Mouse (Mus musculus): ENCODE measurements around the gene Mfsd4a. TPM values are rescaled to one million over a fixed set of nuclear protein-coding genes. Genes with fewer than 3 reads are reported as not detected.

Gene Mfsd4a
- polyA plus RNA-seq, 1 experiment: not detected

GRCm38 (mm10) chr1:132008881-132009644 is 58.8 kb downstream of the Mfsd4a start:
- Histone ChIP-seq H3K4me3 (ENCODE audit: insufficient read depth, low read length) (peak overlapping the region; percentile 92), H3K4me1 (ENCODE audit: control insufficient read depth, insufficient read depth, low read length) (peaks cover 33% of the 10 kb centered on the region), H3K27ac (ENCODE audit: insufficient read depth, low read depth, low read length) (peak overlapping the region; percentile 21; the same call in 1 of the 2 replicates)
- TF ChIP-seq POLR2A (IDR thresholded peaks at IDR 0.05; ENCODE audit: borderline replicate concordance, low read depth, low read length) (no peak), CTCF (IDR thresholded peaks at IDR 0.05; ENCODE audit: low read depth, low read length) (no peak)

- Histone ChIP-seq H3K4me1 (ENCODE audit: control insufficient read depth, insufficient read depth, low read length) (peaks cover 38% of the 10 kb centered on the region), H3K4me3 (ENCODE audit: insufficient read depth, low read length) (peak overlapping the region; percentile 92), H3K27ac (ENCODE audit: insufficient read depth, low read depth, low read length) (peak overlapping the region; percentile 91)
- TF ChIP-seq CTCF (IDR thresholded peaks at IDR 0.05; ENCODE audit: low read depth, low read length): no peak
- TF ChIP-seq POLR2A (IDR thresholded peaks at IDR 0.05; ENCODE audit: borderline replicate concordance, low read depth, low read length): no peak; the same call in 1 of the 2 replicates
Observed at GRCm38 (mm10) chr1:132007828-132008827, 59.7 kb downstream of the Mfsd4a start.

- TF ChIP-seq POLR2A (IDR thresholded peaks at IDR 0.05; ENCODE audit: borderline replicate concordance, low read depth, low read length): no peak
- Histone ChIP-seq H3K4me1 (ENCODE audit: control insufficient read depth, insufficient read depth, low read length) (peaks cover 39% of the 10 kb centered on the region), H3K27ac (ENCODE audit: insufficient read depth, low read depth, low read length) (peak within 1 kb of the TSS; percentile 91), H3K4me3 (ENCODE audit: insufficient read depth, low read length) (peak within 1 kb of the TSS; percentile 92)
Observed at GRCm38 (mm10) chr1:132007282-132007815, 60.5 kb downstream of the Mfsd4a start, which contains the start of gene Elk4. Gene Elk4 (plus strand): TSS chr1:132007607.

GRCm38 (mm10) chr1:132006721-132007120 is 61.1 kb downstream of the Mfsd4a start:
- peak overlapping the region; percentile 92 for H3K4me3 ChIP-seq (ENCODE audit: insufficient read depth, low read length)
- H3K27ac ChIP-seq (ENCODE audit: insufficient read depth, low read depth, low read length): peak overlapping the region; percentile 91
- H3K4me1 ChIP-seq (ENCODE audit: control insufficient read depth, insufficient read depth, low read length): peaks cover 35% of the 10 kb centered on the region
- TF ChIP-seq POLR2A (IDR thresholded peaks at IDR 0.05; ENCODE audit: borderline replicate concordance, low read depth, low read length) (no peak), CTCF (IDR thresholded peaks at IDR 0.05; ENCODE audit: low read depth, low read length) (no peak)

GRCm38 (mm10) chr1:132006046-132006445 is 61.8 kb downstream of the Mfsd4a start:
- TF ChIP-seq POLR2A (IDR thresholded peaks at IDR 0.05; ENCODE audit: borderline replicate concordance, low read depth, low read length): no peak
- TF ChIP-seq CTCF (IDR thresholded peaks at IDR 0.05; ENCODE audit: low read depth, low read length): no peak
- no peak overlapping the region for H3K4me3 ChIP-seq (ENCODE audit: insufficient read depth, low read length)
- no peak overlapping the region for H3K27ac ChIP-seq (ENCODE audit: insufficient read depth, low read depth, low read length)
- H3K4me1 ChIP-seq (ENCODE audit: control insufficient read depth, insufficient read depth, low read length): peaks cover 30% of the 10 kb centered on the region

- Histone ChIP-seq H3K27ac (ENCODE audit: insufficient read depth, low read depth, low read length) (no peak overlapping the region), H3K4me3 (ENCODE audit: insufficient read depth, low read length) (no peak overlapping the region), H3K4me1 (ENCODE audit: control insufficient read depth, insufficient read depth, low read length) (peaks cover 29% of the 10 kb centered on the region)
- TF ChIP-seq CTCF (IDR thresholded peaks at IDR 0.05; ENCODE audit: low read depth, low read length) (no peak), POLR2A (IDR thresholded peaks at IDR 0.05; ENCODE audit: borderline replicate concordance, low read depth, low read length) (no peak)
Observed at GRCm38 (mm10) chr1:132005466-132005865, 62.4 kb downstream of the Mfsd4a start.

GRCm38 (mm10) chr1:132004574-132005180 is 63.2 kb downstream of the Mfsd4a start:
- Histone ChIP-seq H3K4me3 (ENCODE audit: insufficient read depth, low read length) (no peak overlapping the region), H3K27ac (ENCODE audit: insufficient read depth, low read depth, low read length) (no peak overlapping the region), H3K4me1 (ENCODE audit: control insufficient read depth, insufficient read depth, low read length) (peaks cover 23% of the 10 kb centered on the region)
- TF ChIP-seq CTCF (IDR thresholded peaks at IDR 0.05; ENCODE audit: low read depth, low read length): no peak
- no peak for TF ChIP-seq POLR2A (IDR thresholded peaks at IDR 0.05; ENCODE audit: borderline replicate concordance, low read depth, low read length)

GRCm38 (mm10) chr1:132003817-132004216 is 64.0 kb downstream of the Mfsd4a start:
- Histone ChIP-seq H3K4me3 (ENCODE audit: insufficient read depth, low read length) (no peak overlapping the region), H3K4me1 (ENCODE audit: control insufficient read depth, insufficient read depth, low read length) (peaks cover 20% of the 10 kb centered on the region), H3K27ac (ENCODE audit: insufficient read depth, low read depth, low read length) (peak overlapping the region; percentile 14)
- TF ChIP-seq CTCF (IDR thresholded peaks at IDR 0.05; ENCODE audit: low read depth, low read length) (no peak), POLR2A (IDR thresholded peaks at IDR 0.05; ENCODE audit: borderline replicate concordance, low read depth, low read length) (no peak)

- Histone ChIP-seq H3K4me3 (ENCODE audit: insufficient read depth, low read length) (no peak overlapping the region), H3K27ac (ENCODE audit: insufficient read depth, low read depth, low read length) (peak overlapping the region; percentile 14), H3K4me1 (ENCODE audit: control insufficient read depth, insufficient read depth, low read length) (peaks cover 20% of the 10 kb centered on the region)
- TF ChIP-seq CTCF (IDR thresholded peaks at IDR 0.05; ENCODE audit: low read depth, low read length): no peak
- TF ChIP-seq POLR2A (IDR thresholded peaks at IDR 0.05; ENCODE audit: borderline replicate concordance, low read depth, low read length): no peak
Observed at GRCm38 (mm10) chr1:132003111-132003510, 64.8 kb downstream of the Mfsd4a start.
